Mouse (Mus musculus) A20 (cell line): Measurements from ENCODE around the gene Nfkbid.
"Not testable (repeated sequence)": the region's sequence is repeated elsewhere in the genome, so short reads cannot be mapped to it uniquely, and the experiment has no call there.

Experiments
- DNase-seq: peaks from one replicate; pipeline ENCODE4 v3.0.0-alpha.2; 2011; ENCODE audit warnings: low read depth, low spot score

The Nfkbid gene

DNA sequence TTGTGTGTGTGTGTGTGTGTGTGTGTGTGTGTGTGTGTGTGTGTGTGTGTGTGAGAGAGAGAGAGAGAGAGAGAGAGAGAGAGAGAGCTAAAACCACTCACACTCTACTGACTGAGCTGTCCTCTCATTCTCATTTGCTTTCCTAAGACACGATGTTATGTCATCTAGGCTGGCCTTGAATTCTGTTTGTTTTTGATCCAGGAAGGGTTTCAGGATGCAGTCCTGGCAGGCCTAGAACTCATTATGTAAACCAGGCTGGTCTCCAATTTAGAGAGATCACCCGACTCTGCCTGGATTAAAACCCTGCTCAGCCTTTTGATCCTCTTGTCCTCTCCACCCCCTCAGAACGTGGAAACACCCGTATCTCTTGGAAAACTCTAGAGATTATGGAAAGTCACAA lies 42.5 kb downstream of the Nfkbid start:
- DNase-seq = no peak

DNA sequence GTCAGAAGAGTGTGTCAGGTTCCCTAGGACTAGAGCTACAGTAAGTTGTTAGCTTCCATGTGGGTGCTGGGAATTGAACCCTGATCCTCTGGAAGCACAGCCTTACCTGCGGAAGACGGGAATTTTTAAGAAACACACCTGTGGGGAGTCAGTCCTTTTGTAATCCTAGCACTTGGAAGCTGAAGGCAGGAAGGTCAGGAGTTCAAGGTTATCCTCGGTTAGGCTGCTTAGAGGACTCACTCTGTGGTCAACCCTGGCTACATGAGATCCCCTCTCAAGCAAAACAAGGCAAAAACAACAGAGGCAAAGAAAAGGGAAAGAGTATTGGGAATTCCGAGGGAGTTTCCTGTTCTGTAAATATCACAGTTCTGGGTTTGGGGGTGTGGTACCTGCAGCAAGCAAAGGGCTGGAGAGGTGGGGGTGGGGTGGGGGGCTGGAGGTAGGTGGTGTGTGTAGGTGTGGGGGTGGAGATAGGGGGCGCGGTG lies 43.3 kb downstream of the Nfkbid start:
- no peak for DNase-seq

GRCm38 (mm10) chr7:30472411-30472810 lies 50.9 kb downstream of the Nfkbid start:
- peak; percentile 66 for DNase-seq

DNA sequence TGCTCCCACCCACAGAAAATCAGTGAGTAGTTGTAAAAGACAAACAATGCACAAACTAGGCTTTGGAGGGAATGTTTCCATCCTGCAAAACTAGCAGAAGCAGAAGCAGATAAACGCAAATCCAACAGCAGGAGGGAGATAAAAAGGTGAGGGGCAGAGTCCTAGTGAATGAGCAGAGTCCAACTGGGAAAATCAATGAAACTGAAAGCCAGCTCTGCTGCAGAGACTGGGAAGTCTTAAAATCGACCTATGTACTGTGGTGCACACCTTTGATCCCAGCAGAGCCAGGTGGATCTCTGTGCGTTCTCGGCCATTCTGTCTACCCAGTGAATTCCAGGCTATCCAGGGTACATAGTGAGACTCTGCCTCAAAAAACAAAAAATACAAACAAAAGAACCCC lies 53.5 kb downstream of the Nfkbid start:
- DNase-seq = no peak

- DNase-seq = not testable (repeated sequence)
Measured at GRCm38 (mm10) chr7:30476136-30476535, 54.6 kb downstream of the Nfkbid start.

DNA sequence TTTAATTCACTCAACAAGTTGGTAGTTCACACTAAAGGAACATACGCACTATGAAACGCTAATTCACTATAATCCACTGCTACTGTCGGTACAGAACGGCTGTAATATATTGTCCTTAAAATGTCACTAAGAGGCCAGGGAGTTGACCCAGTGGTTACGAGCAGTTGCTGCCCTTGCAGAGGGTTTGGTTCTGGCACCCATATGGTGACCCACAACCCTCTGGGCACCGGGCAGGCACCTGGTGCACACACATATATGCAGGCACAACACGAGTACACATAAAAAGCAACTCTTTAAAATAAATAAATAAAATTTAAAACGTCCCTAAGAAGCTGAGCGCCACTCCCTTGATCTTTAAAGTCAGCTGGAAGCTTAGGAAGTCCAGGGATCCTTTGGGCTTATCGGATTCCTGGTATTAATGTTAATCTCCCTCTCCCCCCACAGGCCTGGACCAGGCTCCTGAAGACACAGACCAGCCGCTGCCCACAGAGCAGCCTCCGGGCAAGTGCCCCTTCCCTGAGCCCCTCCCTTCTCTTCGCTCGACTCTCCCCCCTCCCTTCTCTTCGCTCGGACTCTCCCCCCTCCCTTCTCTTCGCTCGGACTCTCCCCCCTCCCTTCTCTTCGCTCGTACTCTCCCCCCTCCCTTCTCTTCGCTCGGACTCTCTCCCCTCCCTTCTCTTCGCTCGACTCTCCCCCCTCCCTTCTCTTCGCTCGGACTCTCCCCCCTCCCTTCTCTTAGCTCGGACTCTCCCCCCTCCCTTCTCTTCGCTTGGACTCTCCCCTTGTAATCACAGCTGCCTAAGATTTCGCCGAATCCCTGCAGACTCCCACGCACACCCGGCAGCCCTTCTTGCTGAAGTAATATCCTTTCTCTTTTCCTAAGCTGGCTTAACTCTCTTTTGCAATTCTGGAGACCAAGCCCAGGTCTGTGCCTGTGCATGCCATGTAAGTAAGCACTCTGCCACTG lies 56.2 kb downstream of the Nfkbid start:
- no peak for DNase-seq
